Mouse (Mus musculus) myocyte (in vitro differentiated cells): ENCODE measurements around the gene Aldh2.

Source experiments
- E2F4 ChIP-seq: IDR thresholded peaks from one replicate; pipeline ENCODE4 v1.6.1; 2011; ENCODE audit warnings: mild to moderate bottlenecking, control low read depth, moderate library complexity; ENCODE audit not compliant: insufficient read depth
- POLR2A ChIP-seq: IDR thresholded peaks from one replicate; pipeline ENCODE4 v1.6.1; 2011; ENCODE audit warnings: low read depth, mild to moderate bottlenecking, control low read depth, moderate library complexity; ENCODE audit not compliant: insufficient read length
- REST ChIP-seq: IDR thresholded peaks from one replicate; pipeline ENCODE4 v1.6.1; 2011; ENCODE audit warnings: mild to moderate bottlenecking, control low read depth, moderate library complexity; ENCODE audit not compliant: insufficient read depth, insufficient read length
- TCF12 ChIP-seq: IDR thresholded peaks from one replicate; pipeline ENCODE4 v1.6.1; 2011; ENCODE audit warnings: mild to moderate bottlenecking, control low read depth; ENCODE audit not compliant: poor library complexity, insufficient read depth, severe bottlenecking
- USF1 ChIP-seq: IDR thresholded peaks from one replicate; pipeline ENCODE4 v1.6.1; 2011; ENCODE audit warnings: low read depth, mild to moderate bottlenecking, control low read depth, moderate library complexity

DNA sequence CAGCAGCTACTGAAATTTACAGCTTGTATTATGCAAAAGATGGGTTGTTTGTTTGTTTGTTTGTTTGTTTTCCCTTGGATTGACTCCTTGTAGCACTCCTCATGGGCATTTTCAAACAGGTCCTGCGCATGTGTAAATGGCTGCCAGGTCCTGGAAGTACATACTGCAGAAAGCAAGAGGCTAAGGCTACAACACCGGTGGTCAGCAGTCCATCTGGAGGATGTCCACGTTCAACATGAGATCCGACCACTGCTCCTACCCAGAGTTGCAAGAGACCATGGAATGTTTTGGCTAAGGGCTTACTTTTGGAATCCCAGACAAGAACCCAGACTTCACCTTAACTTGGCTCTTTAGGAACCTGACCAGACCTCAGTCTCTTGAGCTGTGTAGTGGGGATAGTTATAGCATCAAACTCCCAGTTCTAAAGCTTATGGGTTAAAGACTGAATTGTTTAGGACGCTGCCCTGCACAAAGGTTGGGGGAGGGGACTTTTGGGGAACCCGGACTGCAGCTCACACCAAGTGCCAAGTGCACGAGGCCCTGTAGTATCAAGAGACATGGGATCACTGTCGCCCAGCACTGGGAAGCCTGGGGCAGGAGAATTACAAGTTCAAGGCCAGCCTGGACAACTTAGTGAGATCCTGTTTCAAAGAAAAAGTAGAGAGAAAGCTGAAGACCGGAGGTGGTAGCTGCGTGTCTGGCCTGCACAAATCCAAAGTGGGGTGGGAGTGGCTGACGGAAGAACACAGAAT is 1.4 kb downstream of the Aldh2 start:
- TF ChIP-seq POLR2A (no peak), TCF12 (no peak), E2F4 (no peak), REST (no peak), USF1 (no peak)
